Mouse (Mus musculus) adrenal gland, adult 18-20 months (tissue): ENCODE data around the gene Hdgfl2. TPM values are rescaled to one million over a fixed set of nuclear protein-coding genes. Genes with fewer than 3 reads are reported as not detected.
A peak's percentile ranks its signal among the peaks of the same experiment; 100 is the strongest.
"Not testable (repeated sequence)": the region's sequence is repeated elsewhere in the genome, so short reads cannot be mapped to it uniquely, and the experiment has no call there.

Experiments
- DNase-seq, 2 experiments: peaks; one replicate each; pipeline ENCODE4 v3.0.0; 2021 to 2022; ENCODE audit warnings: low spot score in 2 of 2
- total RNA-seq, 2 experiments: library from RNA; stranded (reverse); gene quantifications; 1 replicate in 1 of 2; 2 replicates in 1 of 2; pipeline ENCODE4 v1.2.3; 2021

Gene Hdgfl2
- total RNA-seq, 2 experiments from 2014 or later, result 53.9 to 67.0 TPM

- no peak for DNase-seq
Observed at GRCm38 (mm10) chr17:56103465-56104285, 24.2 kb downstream of the Hdgfl2 start.

GRCm38 (mm10) chr17:56104821-56105220, 25.4 kb downstream of the Hdgfl2 start:
- not testable (repeated sequence) for DNase-seq

GRCm38 (mm10) chr17:56106436-56106835, 27.0 kb downstream of the Hdgfl2 start:
- DNase-seq, result not testable (repeated sequence)

GRCm38 (mm10) chr17:56106981-56107380, 27.5 kb downstream of the Hdgfl2 start:
- DNase-seq, result no peak

- no peak for DNase-seq
Observed at GRCm38 (mm10) chr17:56107736-56108135, 28.3 kb downstream of the Hdgfl2 start.

- DNase-seq, result no peak
Observed at GRCm38 (mm10) chr17:56108334-56109044, 29.1 kb downstream of the Hdgfl2 start.

GRCm38 (mm10) chr17:56109219-56110051, 30.0 kb downstream of the Hdgfl2 start, which contains the start of gene Plin4:
Plin4 (minus strand) TSS chr17:56109803.
- DNase-seq, result peak in 1 of 2 experiments; percentile 43

GRCm38 (mm10) chr17:56110571-56110970, 31.1 kb downstream of the Hdgfl2 start:
- peak in 1 of 2 experiments; percentile 47 for DNase-seq

- peak in 1 of 2 experiments; percentile 27 for DNase-seq
Observed at GRCm38 (mm10) chr17:56111021-56111420, 31.6 kb downstream of the Hdgfl2 start.

GRCm38 (mm10) chr17:56111864-56112263, 32.4 kb downstream of the Hdgfl2 start:
- DNase-seq, result peak; percentile 60 to 66

GRCm38 (mm10) chr17:56112743-56113142, 33.3 kb downstream of the Hdgfl2 start:
- no peak for DNase-seq

- peak in 1 of 2 experiments; percentile 52 for DNase-seq
Observed at GRCm38 (mm10) chr17:56116193-56116592, 36.8 kb downstream of the Hdgfl2 start.

- DNase-seq, result peak; percentile 67 to 73
Observed at GRCm38 (mm10) chr17:56117251-56117710, 37.8 kb downstream of the Hdgfl2 start, which contains the start of gene Plin5. Plin5 (minus strand) TSS chr17:56117596.

- no peak for DNase-seq
Observed at GRCm38 (mm10) chr17:56119431-56119830, 40.0 kb downstream of the Hdgfl2 start.

GRCm38 (mm10) chr17:56119981-56120880, 40.8 kb downstream of the Hdgfl2 start:
- peak; percentile 55 to 67 for DNase-seq

GRCm38 (mm10) chr17:56121826-56122225, 42.4 kb downstream of the Hdgfl2 start, which contains the start of gene Lrg1:
Lrg1 (minus strand) TSS chr17:56122001.
- DNase-seq, result no peak

GRCm38 (mm10) chr17:56123161-56123560, 43.7 kb downstream of the Hdgfl2 start:
- no peak for DNase-seq

- DNase-seq, result no peak
Observed at GRCm38 (mm10) chr17:56123681-56124340, 44.4 kb downstream of the Hdgfl2 start.
